Mouse (Mus musculus) cortical plate, adult 2 months (tissue): ENCODE results near the gene Lgi1.

Experiments
- CTCF ChIP-seq: fragments of 200-500 bp; IDR thresholded peaks from 2 replicates; pipeline ENCODE4 v1.5.1; 2011; ENCODE audit warnings: mild to moderate bottlenecking, control low read depth, low read length; ENCODE audit not compliant: insufficient read depth; ENCODE audit errors: extremely low read depth
- POLR2A ChIP-seq: fragments of 200-500 bp; IDR thresholded peaks from 2 replicates; pipeline ENCODE4 v1.6.1; 2011; ENCODE audit warnings: mild to moderate bottlenecking, low read length, control low read depth; ENCODE audit not compliant: insufficient read depth; ENCODE audit errors: extremely low read depth

DNA sequence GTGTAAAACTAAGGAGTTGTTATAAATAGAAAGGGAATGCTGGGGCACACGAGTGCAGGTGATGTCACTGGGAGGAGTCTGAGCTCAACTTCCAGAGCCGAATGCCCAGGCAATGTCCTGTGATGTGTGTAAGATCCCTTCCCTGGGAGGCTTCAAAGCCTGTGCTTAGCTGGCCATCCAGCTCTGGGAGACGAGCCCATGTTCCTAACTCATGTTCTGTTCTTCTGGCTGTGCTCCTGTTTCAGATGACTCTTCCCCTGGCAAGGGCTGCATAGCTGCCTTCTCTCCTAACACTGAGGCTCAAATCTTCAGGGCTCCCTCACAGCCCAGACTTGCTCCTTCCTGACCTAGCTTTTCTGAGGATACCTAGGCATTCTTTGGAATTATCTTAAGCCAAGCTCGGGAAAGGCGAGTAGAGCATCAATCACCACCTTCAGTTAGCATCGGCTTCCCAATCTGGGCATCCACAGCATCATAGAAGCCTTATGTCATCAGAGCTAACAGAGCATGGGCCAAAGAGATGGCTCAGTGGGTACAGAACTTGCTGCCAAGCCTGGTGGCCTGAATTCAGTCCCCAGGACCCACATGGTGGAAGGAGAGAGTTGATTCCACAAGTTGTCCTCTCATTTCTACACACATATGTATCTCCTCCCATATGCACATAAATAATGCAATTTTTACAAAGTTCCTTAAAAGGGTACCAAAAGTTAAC lies 52.4 kb downstream of the Lgi1 start:
- TF ChIP-seq POLR2A (no peak), CTCF (no peak)
